ENCODE assay signal across 8 mouse cellular contexts in the genomic region with DNA sequence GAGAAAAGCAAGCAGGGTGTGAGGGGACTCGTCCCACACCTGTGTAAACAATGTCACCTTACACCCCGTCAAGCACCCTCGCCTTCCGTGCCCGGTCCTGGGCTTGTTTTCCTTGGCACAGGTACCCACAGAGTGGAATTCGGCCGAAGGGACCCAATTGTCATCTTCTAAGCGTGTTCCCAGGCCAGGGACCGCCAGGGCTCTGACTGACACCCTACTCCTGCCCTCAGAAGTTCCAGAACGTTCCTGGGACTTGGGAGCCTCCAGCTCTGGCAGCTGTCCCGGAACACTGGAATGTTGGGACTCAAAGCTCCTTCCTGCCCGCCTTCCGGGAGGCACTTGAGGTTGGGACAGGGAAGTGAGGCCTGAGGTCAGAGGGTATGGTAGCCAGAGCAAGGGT.
DNase-seq lines count a peak whose midpoint lies in the region; ATAC-seq and TF ChIP-seq lines count a peak whose summit lies in the region.

No protein-coding gene starts in this region.

- H3K27ac ChIP-seq in liver, adult 2 months (replicated peaks; ENCODE audit: insufficient read depth, low read depth, low read length) = peak overlapping the region; percentile 47
- H3K27ac ChIP-seq in liver, embryonic 12.5 days = no peak overlapping the region

- no peaks in the 10 kb centered on the region for H3K79me2 ChIP-seq in liver, adult 2 months (ENCODE audit: control insufficient read depth, insufficient read depth, low read length)

- H3K4me3 ChIP-seq in liver, adult 2 months (ENCODE audit: insufficient read depth, low read depth, low read length) = no peak overlapping the region
- H3K4me3 ChIP-seq in liver, embryonic 12.5 days = no peak overlapping the region

- TF ChIP-seq CTCF in liver, adult 2 months (IDR thresholded peaks at IDR 0.05; ENCODE audit: low read depth, low read length) = no peak

- no peak overlapping the region for H3K4me2 ChIP-seq in liver, embryonic 12.5 days

- no peaks in the 10 kb centered on the region for H3K36me3 ChIP-seq in liver, adult 2 months (ENCODE audit: control insufficient read depth, insufficient read depth, low read length)
- no peaks in the 10 kb centered on the region for H3K36me3 ChIP-seq in liver, embryonic 12.5 days

- no peak for ATAC-seq in liver, embryonic 12.5 days

- TF ChIP-seq POLR2A in liver, adult 2 months (IDR thresholded peaks at IDR 0.05; ENCODE audit: extremely low read depth, insufficient read depth, low read length) = no peak

- DNase-seq in liver, adult 2 months (ENCODE audit: extremely low read depth, low read depth, low spot score) = peak; percentile 84
- peak; percentile 56 for DNase-seq in gastrocnemius, postnatal 14 days
- peak; percentile 80 to 86 for DNase-seq in kidney, adult 8-10 months
- DNase-seq in lung, postnatal 4 days = peak; percentile 84 to 93
- DNase-seq in thymus, postnatal 0 days (ENCODE audit: low spot score) = no peak
- no peak for DNase-seq in thymus, postnatal 14 days
- DNase-seq in frontal cortex, adult 2 months (ENCODE audit: extremely low spot score in 1 of 2, low spot score in 1 of 2) = no peak

- no peaks in the 10 kb centered on the region for H3K27me3 ChIP-seq in liver, adult 2 months (ENCODE audit: control insufficient read depth, insufficient read depth, low read length)
- H3K27me3 ChIP-seq in liver, embryonic 12.5 days (replicated peaks) = no peaks in the 10 kb centered on the region

- intact Hi-C loops in gastrocnemius, postnatal 14 days (cut with DNase I; ENCODE audit: low total_unique reads) = no loop called here

- H3K9ac ChIP-seq in liver, adult 2 months (ENCODE audit: low read depth, low read length) = peak overlapping the region; percentile 16; the same call in 1 of the 2 replicates
- H3K9ac ChIP-seq in liver, embryonic 12.5 days = no peak overlapping the region

- peaks cover 33% of the 10 kb centered on the region for H3K4me1 ChIP-seq in liver, adult 2 months (ENCODE audit: control insufficient read depth, insufficient read depth, low read length)
- H3K4me1 ChIP-seq in liver, embryonic 12.5 days = peaks cover 58% of the 10 kb centered on the region

- H3K9me3 ChIP-seq in liver, embryonic 12.5 days (replicated peaks) = no peaks in the 10 kb centered on the region

- WGBS in liver, adult 2 months = 7% methylated on average over 13 of the region's 13 CpGs
- 72% methylated on average over 13 of the region's 13 CpGs for WGBS in liver, embryonic 12.5 days (ENCODE audit: insufficient replicate concordance)

Comparison
In these comparisons a context has a peak if more than half of its experiments do, and no peak if none do; other contexts are left out.
1. DNase-seq: peak in liver, adult 2 months (single experiment), gastrocnemius, postnatal 14 days (single experiment), kidney, adult 8-10 months (2 of 2) and lung, postnatal 4 days (2 of 2); none in thymus, postnatal 0 days (single experiment), thymus, postnatal 14 days (single experiment) and frontal cortex, adult 2 months (0 of 2).